ENCODE assay signal across 9 mouse cellular contexts in the genomic region with DNA sequence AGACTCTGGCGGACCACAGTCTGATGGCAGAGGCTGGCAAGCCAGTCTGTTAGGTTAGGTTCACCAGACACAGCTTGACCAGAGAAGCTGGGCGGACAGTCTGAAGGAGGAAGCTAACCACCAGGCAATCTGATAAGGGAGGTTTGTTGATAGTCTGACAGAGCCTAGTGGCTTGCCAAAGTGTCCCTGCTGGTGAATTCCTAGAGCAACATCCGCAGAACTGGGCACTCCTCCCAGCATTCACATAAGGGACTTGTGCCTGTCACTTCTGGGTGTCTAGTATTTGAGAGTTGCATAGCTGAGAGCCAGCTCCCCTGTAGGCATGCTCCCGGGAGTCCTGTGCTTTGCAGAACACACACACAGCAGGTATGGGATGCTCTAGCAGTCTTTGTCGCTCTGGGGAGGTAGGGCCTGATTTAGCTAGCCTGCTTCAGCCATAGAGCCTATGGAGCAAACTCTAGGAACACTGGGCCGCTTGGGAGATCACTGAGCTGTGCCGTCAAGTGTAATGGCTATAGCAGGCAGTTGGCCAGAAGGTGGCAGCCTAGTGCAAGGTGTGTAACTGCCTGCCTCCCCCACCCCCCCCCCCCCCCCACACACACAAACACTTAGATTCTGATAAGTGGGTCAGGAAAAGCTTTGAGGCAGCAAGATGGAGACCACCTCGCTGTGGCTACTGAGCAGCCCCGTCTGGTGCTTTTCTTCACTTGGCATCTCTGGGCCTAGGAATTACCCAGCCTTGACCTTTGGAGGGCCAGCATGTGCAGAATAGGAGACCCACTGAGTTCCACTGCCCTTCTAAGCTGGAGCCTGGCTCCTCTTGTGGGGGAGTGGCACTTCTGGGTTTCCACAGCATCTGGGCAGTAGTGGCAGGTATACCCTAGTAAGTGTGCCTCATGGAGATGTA. TPM values are rescaled to one million over a fixed set of nuclear protein-coding genes. Genes with fewer than 3 reads are reported as not detected.
DNase-seq lines count a peak whose midpoint lies in the region; ATAC-seq and TF ChIP-seq lines count a peak whose summit lies in the region.
"Had no signal": no experiment of that assay in that cellular context is flagged by ENCODE, and none has a peak within 500 bp of the region (broad histone marks: within the 10 kb centered on the region; RNA-seq: fewer than 3 reads in every experiment).

No protein-coding gene starts in this region.

- no peak overlapping the region for H3K27ac ChIP-seq in forebrain, embryonic 14.5 days (ENCODE audit: low read depth, low read length)
- no peak overlapping the region for H3K27ac ChIP-seq in forebrain, embryonic 11.5 days (ENCODE audit: low read depth, low read length)
- H3K27ac ChIP-seq in testis, adult 2 months (ENCODE audit: control insufficient read depth, insufficient read depth, low read depth, low read length), result no peak overlapping the region
- no peak overlapping the region for H3K27ac ChIP-seq in embryonic facial prominence, embryonic 14.5 days (replicated peaks; ENCODE audit: low read depth, low read length)
- H3K27ac ChIP-seq: heart, embryonic 13.5 days had no signal

- no peaks in the 10 kb centered on the region for H3K27me3 ChIP-seq in forebrain, embryonic 14.5 days (replicated peaks; ENCODE audit: control insufficient read depth, insufficient read depth, low read length)
- H3K27me3 ChIP-seq in forebrain, embryonic 11.5 days (ENCODE audit: control insufficient read depth, insufficient read depth, low read length), result no peaks in the 10 kb centered on the region
- H3K27me3 ChIP-seq in testis, adult 2 months (ENCODE audit: control insufficient read depth, insufficient read depth, low read length), result no peaks in the 10 kb centered on the region
- H3K27me3 ChIP-seq in embryonic facial prominence, embryonic 14.5 days (replicated peaks; ENCODE audit: control insufficient read depth, insufficient read depth, low read length), result no peaks in the 10 kb centered on the region
- H3K27me3 ChIP-seq: heart, embryonic 13.5 days had no signal

- no peak overlapping the region for H3K9ac ChIP-seq in forebrain, embryonic 14.5 days (ENCODE audit: low read length)
- no peak overlapping the region for H3K9ac ChIP-seq in forebrain, embryonic 11.5 days (ENCODE audit: low read length)
- H3K9ac ChIP-seq in embryonic facial prominence, embryonic 14.5 days (ENCODE audit: low read depth, low read length), result no peak overlapping the region
- H3K9ac ChIP-seq: heart, embryonic 13.5 days had no signal

- H3K4me2 ChIP-seq in forebrain, embryonic 14.5 days (ENCODE audit: low read length), result no peak overlapping the region
- H3K4me2 ChIP-seq in forebrain, embryonic 11.5 days (ENCODE audit: low read depth, low read length, severe bottlenecking), result no peak overlapping the region
- no peak overlapping the region for H3K4me2 ChIP-seq in embryonic facial prominence, embryonic 14.5 days (ENCODE audit: low read depth, low read length)
- H3K4me2 ChIP-seq: heart, embryonic 13.5 days had no signal

- TF ChIP-seq POLR2A in testis, adult 2 months (IDR thresholded peaks at IDR 0.05; ENCODE audit: control insufficient read depth, low read depth, low read length), result no peak

- H3K4me1 ChIP-seq in forebrain, embryonic 14.5 days (ENCODE audit: control insufficient read depth, insufficient read depth, low read length), result no peaks in the 10 kb centered on the region
- H3K4me1 ChIP-seq in forebrain, embryonic 11.5 days (replicated peaks; ENCODE audit: control insufficient read depth, insufficient read depth, low read length), result no peaks in the 10 kb centered on the region
- no peaks in the 10 kb centered on the region for H3K4me1 ChIP-seq in testis, adult 2 months (ENCODE audit: control insufficient read depth, insufficient read depth, low read length)
- H3K4me1 ChIP-seq in embryonic facial prominence, embryonic 14.5 days (ENCODE audit: control insufficient read depth, insufficient read depth, low read length), result no peaks in the 10 kb centered on the region

- H3K9me3 ChIP-seq in forebrain, embryonic 14.5 days (replicated peaks; ENCODE audit: control insufficient read depth, low read length), result no peaks in the 10 kb centered on the region
- H3K9me3 ChIP-seq in forebrain, embryonic 11.5 days (ENCODE audit: control insufficient read depth, low read length), result no peaks in the 10 kb centered on the region
- no peaks in the 10 kb centered on the region for H3K9me3 ChIP-seq in embryonic facial prominence, embryonic 14.5 days (ENCODE audit: control insufficient read depth, low read length)
- H3K9me3 ChIP-seq: heart, embryonic 13.5 days had no signal

- H3K36me3 ChIP-seq in forebrain, embryonic 14.5 days (ENCODE audit: control insufficient read depth, insufficient read depth, low read length), result no peaks in the 10 kb centered on the region
- H3K36me3 ChIP-seq in forebrain, embryonic 11.5 days (ENCODE audit: control insufficient read depth, insufficient read depth, low read length), result no peaks in the 10 kb centered on the region
- no peaks in the 10 kb centered on the region for H3K36me3 ChIP-seq in testis, adult 2 months (ENCODE audit: control insufficient read depth, insufficient read depth, low read length)
- H3K36me3 ChIP-seq in embryonic facial prominence, embryonic 14.5 days (ENCODE audit: control insufficient read depth, insufficient read depth, low read length), result no peaks in the 10 kb centered on the region
- H3K36me3 ChIP-seq: heart, embryonic 13.5 days had no signal

- no peak for ATAC-seq in forebrain, embryonic 14.5 days
- ATAC-seq in forebrain, embryonic 11.5 days (replicated peaks; ENCODE audit: low FRiP score), result no peak
- ATAC-seq in embryonic facial prominence, embryonic 14.5 days (ENCODE audit: low read depth), result no peak

- no peak overlapping the region for H3K4me3 ChIP-seq in forebrain, embryonic 14.5 days (ENCODE audit: low read depth, low read length)
- no peak overlapping the region for H3K4me3 ChIP-seq in forebrain, embryonic 11.5 days (ENCODE audit: low read depth, low read length)
- H3K4me3 ChIP-seq in testis, adult 2 months (ENCODE audit: control insufficient read depth, low read depth, low read length), result no peak overlapping the region
- H3K4me3 ChIP-seq in embryonic facial prominence, embryonic 14.5 days (ENCODE audit: low read depth, low read length), result no peak overlapping the region
- H3K4me3 ChIP-seq: heart, embryonic 13.5 days had no signal

- peak; percentile 38; the same call in 1 of the 2 replicates for TF ChIP-seq CTCF in testis, adult 2 months (IDR thresholded peaks at IDR 0.05; ENCODE audit: control insufficient read depth, insufficient read depth, insufficient replicate concordance, low read depth, low read length)

- peak; percentile 51 for DNase-seq in forebrain, embryonic 14.5 days (ENCODE audit: low spot score)
- no peak for DNase-seq in forebrain, embryonic 11.5 days (ENCODE audit: low spot score)
- no peak for DNase-seq in testis, postnatal 14 days (ENCODE audit: low spot score)
- DNase-seq in embryonic facial prominence, embryonic 14.5 days (ENCODE audit: low spot score), result peak; percentile 65
- peak; percentile 87 to 91 for DNase-seq in kidney, postnatal 36 days
- peak; percentile 30 for DNase-seq in naive thymus-derived CD4-positive, alpha-beta T cell, adult 2 months (ENCODE audit: low read depth)
- DNase-seq in c-Kit-positive CD71-positive TER-119-positive erythroid progenitor cells, embryonic 14.5 days (ENCODE audit: low spot score), result no peak

- WGBS in forebrain, embryonic 14.5 days, result 47% methylated on average over 9 of the region's 9 CpGs
- 52% methylated on average over 9 of the region's 9 CpGs for WGBS in forebrain, embryonic 11.5 days
- WGBS in embryonic facial prominence, embryonic 14.5 days, result 45% methylated on average over 9 of the region's 9 CpGs

RNA-seq across cellular contexts. Expression of a gene that starts 2.2 kb away (rescaled TPM):
- polyA plus RNA-seq in forebrain, embryonic 14.5 days (2014; fragmentation: Nextera tagmentation; extraction: Ambion mirVana), result 9.0 and 10.5 TPM in 2 replicates
- 10.0 and 12.3 TPM in 2 replicates for polyA plus RNA-seq in forebrain, embryonic 11.5 days (2014; fragmentation: Nextera tagmentation; extraction: Ambion mirVana)
- polyA plus RNA-seq in testis, adult 2 months (2012; rRNA removed), result 13.0 and 13.4 TPM in 2 replicates
- polyA plus RNA-seq in embryonic facial prominence, embryonic 14.5 days (2014; fragmentation: Nextera tagmentation; extraction: Ambion mirVana), result 26.4 and 31.8 TPM in 2 replicates

RNA-seq across cellular contexts. Expression of a gene that starts 48.2 kb away (rescaled TPM):
- 0.20 and 0.37 TPM in 2 replicates for polyA plus RNA-seq in forebrain, embryonic 14.5 days (2014; fragmentation: Nextera tagmentation; extraction: Ambion mirVana)
- 1.1 and 1.7 TPM in 2 replicates for polyA plus RNA-seq in forebrain, embryonic 11.5 days (2014; fragmentation: Nextera tagmentation; extraction: Ambion mirVana)
- 3.1 and 3.7 TPM in 2 replicates for polyA plus RNA-seq in testis, adult 2 months (2012; rRNA removed)
- polyA plus RNA-seq in embryonic facial prominence, embryonic 14.5 days (2014; fragmentation: Nextera tagmentation; extraction: Ambion mirVana), result 3.1 and 4.6 TPM in 2 replicates

Comparison
In these comparisons a context has a peak if more than half of its experiments do, and no peak if none do; other contexts are left out.
1. DNase-seq: peak in forebrain, embryonic 14.5 days (single experiment), embryonic facial prominence, embryonic 14.5 days (single experiment), kidney, postnatal 36 days (2 of 2) and naive thymus-derived CD4-positive, alpha-beta T cell, adult 2 months (single experiment); none in forebrain, embryonic 11.5 days (single experiment), testis, postnatal 14 days (single experiment) and c-Kit-positive CD71-positive TER-119-positive erythroid progenitor cells, embryonic 14.5 days (single experiment).